Mouse (Mus musculus) urinary bladder, postnatal 10 days (tissue): ENCODE results near the gene Dpf1.

ENCODE experiments used
- DNase-seq: peaks from one replicate; pipeline ENCODE4 v3.0.0; 2022; ENCODE audit warnings: low spot score

Gene Dpf1

DNA sequence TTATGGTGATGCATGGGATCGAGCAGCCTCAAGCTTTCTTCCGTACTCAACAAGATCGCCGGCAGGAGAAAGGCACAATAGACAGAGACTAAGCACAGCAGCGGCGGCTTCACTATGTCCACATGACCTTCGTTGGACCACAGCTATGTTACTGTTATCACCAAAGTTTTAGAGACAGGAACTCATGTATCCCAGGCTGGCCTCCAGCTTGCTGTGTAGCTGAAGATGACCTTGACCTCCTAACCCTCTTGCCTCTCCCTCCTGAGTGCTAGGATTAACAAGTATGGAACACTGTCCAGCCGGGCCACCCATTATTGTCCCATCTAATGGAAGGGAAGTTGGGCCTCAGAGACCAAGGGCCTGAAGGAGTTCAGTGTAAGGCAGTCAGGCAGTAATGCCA lies 37.1 kb downstream of the Dpf1 start:
- DNase-seq, result no peak

DNA sequence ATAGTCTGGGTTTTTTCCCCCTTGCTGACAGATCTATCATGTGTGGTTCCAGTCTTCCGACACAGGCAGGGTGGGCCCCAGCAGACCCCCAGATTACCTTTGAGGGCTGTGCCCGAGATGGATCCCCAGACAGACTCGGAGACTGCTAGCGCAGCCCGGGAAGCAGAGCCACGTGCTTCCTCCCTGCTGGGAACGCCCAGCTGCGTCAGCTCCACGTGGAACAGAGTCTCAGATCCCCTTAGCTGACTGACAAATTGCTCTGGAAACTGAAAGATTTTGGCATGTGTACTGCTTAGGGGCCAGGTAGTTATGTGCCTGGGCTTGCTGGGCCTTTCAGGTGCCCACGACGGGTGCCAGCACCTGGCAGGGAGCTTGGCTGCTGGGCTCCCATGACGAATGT lies 38.0 kb downstream of the Dpf1 start:
- no peak for DNase-seq

DNA sequence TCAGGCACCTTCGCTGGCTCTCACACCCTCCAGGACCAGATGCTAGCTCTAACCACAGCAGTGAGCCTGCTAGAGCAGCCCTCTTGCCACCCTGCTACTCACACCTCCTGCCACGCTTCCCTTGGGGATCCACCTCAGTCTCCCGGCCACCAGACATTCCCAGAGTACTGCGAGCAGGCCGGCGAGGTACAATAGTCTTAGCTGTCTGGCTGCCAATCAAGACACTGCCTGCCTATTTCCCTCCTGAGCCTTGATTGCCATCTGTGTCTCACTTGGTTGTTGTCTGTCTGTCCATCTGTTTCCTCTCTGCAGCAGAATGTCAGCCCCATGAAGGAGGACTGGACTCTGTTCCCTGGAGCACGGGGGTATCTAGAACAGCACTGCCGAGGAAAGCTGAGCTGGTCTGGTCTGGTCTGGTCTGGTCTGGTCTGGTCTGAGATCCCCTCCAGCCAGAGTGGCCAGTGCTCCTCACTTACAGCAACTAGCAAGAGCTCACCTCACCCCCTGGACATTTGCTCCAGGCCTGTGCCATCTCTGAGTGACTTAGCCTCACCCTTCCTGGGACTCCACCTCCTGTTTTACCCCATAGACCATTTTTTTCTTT lies 38.8 kb downstream of the Dpf1 start:
- DNase-seq, result no peak

DNA sequence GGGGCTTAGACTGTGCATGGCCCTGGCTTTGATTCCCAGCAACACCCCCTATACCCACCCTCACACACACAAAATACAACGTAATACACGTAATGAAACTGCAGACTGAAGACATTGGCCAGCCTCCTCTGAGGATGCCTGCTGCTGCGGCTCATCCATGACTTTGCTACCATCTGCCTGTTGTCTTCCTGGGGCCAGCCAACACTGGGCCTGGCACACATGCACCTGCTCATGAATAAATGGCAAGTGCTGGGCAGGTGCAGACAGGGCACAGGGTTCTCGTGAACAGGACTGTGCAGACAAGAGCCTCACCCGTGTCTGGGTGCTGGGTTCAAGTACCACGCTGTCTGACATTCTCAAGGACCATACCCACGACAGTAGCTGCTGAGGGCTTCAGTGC lies 40.0 kb downstream of the Dpf1 start:
- no peak for DNase-seq

- DNase-seq, result no peak
Observed at GRCm38 (mm10) chr7:29345534-29345933, 41.8 kb downstream of the Dpf1 start.

- no peak for DNase-seq
Observed at GRCm38 (mm10) chr7:29346212-29346611, 42.5 kb downstream of the Dpf1 start.

DNA sequence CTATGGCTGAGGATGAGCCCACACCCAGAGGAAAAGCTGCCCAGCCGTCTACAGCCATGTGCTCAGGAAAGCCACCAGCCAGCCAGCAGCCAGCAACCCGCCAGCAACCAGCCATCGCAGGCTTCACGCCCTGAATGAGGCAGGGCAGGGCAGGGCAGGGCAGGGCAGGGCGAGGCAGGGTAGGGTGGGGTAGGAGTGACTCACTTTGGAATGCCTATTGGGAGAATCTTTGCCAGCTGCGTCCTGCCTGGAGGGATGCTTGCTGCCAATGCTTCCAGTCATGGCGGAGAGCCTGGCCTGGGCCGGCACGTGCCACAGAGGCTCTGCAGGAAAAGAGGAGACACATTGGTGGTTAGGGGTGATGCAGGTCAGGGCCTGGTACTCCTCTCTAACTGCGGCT lies 46.7 kb downstream of the Dpf1 start:
- no peak for DNase-seq

DNA sequence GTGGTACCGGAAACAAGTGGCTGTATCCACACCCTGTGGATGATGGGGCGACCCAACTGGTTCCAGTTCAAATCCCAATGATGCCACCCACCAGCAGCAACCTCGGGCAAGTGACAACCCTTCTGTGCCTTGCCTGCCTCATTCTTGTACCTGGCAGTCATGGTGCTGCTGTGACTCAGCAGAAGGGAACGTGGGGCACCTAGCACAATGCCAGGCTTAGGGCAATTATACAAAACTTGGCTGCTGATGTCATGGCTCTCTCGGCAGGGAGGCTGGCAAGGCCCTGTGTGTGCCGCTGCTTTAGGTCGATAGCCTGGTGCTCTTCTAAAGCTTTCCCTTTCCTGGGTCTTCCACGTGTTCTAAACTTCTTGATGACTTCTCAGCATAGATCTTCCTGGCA lies 48.5 kb downstream of the Dpf1 start:
- no peak for DNase-seq

DNA sequence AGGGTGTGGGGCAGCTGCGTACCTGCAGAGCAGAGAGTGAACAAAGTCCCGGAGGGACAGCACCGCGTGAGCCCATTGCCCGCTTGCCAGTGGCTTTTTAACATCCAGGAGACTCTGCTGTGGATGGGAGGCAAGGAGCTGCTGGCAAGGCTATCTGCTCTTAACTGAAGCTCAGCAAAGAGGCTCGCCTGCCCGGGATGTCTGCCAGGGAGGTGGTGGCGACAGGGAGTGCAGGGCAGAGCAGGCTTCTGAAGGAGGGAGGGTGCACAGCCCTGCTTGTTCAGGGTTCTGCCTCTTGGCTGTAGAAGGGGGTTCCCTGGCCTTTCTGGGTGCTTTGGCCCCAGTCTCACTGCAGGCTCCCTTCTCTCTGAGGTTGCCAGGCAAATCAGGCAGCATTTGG lies 50.4 kb downstream of the Dpf1 start:
- DNase-seq, result no peak

DNA sequence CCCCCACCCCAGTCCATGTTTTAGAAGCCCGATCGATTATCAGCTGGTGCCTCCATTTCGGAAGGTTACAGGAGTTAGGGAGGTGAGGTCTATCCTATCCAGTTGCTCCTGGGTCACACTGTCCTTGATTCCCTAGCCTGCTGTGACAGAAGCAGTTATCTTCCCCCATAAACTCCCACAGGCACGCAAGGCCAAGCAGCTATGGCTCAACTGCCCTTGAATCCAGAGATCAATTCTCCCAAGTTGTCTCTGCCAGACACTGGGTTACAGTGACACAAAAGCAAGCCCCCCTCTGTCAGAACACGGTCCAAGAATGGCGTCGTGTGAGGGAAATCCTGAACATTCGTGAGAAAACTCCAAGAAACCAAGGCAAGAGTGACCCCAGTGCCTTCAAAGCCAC lies 51.7 kb downstream of the Dpf1 start:
- DNase-seq, result no peak

GRCm38 (mm10) chr7:29361497-29361896 lies 57.7 kb downstream of the Dpf1 start:
- no peak for DNase-seq

- no peak for DNase-seq
Observed at GRCm38 (mm10) chr7:29364052-29364451, 60.3 kb downstream of the Dpf1 start.

- DNase-seq, result no peak
Observed at GRCm38 (mm10) chr7:29367166-29368003, 63.6 kb downstream of the Dpf1 start.
